Mouse (Mus musculus) thymus, adult 2 months (tissue): Measurements from ENCODE around the gene Mrps10.

ENCODE experiments used
- CTCF ChIP-seq: fragments of 200-500 bp; IDR thresholded peaks from 2 replicates; pipeline ENCODE4 v1.5.1; 2012; ENCODE audit warnings: mild to moderate bottlenecking, control low read depth, low read length, moderate library complexity, borderline replicate concordance; ENCODE audit not compliant: control insufficient read depth, poor library complexity, insufficient read depth; ENCODE audit errors: extremely low read depth
- POLR2A ChIP-seq: fragments of 200-500 bp; IDR thresholded peaks from 2 replicates; pipeline ENCODE4 v1.6.1; 2012; ENCODE audit warnings: mild to moderate bottlenecking, low read length, control low read depth, moderate library complexity; ENCODE audit not compliant: control insufficient read depth, poor library complexity, insufficient read depth; ENCODE audit errors: extremely low read depth

- TF ChIP-seq CTCF (no peak), POLR2A (no peak)
These were observed 13.2 kb downstream of the Mrps10 start for GRCm38 (mm10) chr17:47381917-47382316.
